Mouse (Mus musculus) midbrain, embryonic 13.5 days (tissue): ENCODE measurements around the gene Rreb1. TPM values are rescaled to one million over a fixed set of nuclear protein-coding genes. Genes with fewer than 3 reads are reported as not detected.

ENCODE experiments used
- ATAC-seq: fragments of 200-750 bp; cut with Nextera tagmentation; 2 replicates; pipeline ENCODE4 v1.8.0; 2017; ENCODE audit warnings: mild to moderate bottlenecking, moderate TSS enrichment, moderate library complexity
- H3K27ac ChIP-seq: fragments of 300-500 bp; sonication (generic); 2 replicates; pipeline ENCODE4 v1.5.1; 2015; ENCODE audit warnings: inconsistent platforms, mild to moderate bottlenecking, moderate library complexity
- H3K27me3 ChIP-seq: fragments of 300-500 bp; sonication (generic); 2 replicates; pipeline ENCODE4 v1.6.1; 2015; ENCODE audit warnings: mild to moderate bottlenecking, inconsistent platforms
- H3K36me3 ChIP-seq: fragments of 300-500 bp; sonication (generic); 2 replicates; pipeline ENCODE4 v1.6.1; 2015; ENCODE audit warnings: mild to moderate bottlenecking, inconsistent platforms
- H3K4me1 ChIP-seq: fragments of 300-500 bp; sonication (generic); replicated peaks from 2 replicates; pipeline ENCODE4 v1.6.1; 2015; ENCODE audit warnings: inconsistent platforms
- H3K4me2 ChIP-seq: fragments of 300-500 bp; sonication (generic); replicated peaks from 2 replicates; pipeline ENCODE4 v1.6.1; 2015; ENCODE audit warnings: moderate library complexity, mild to moderate bottlenecking, inconsistent platforms
- H3K4me3 ChIP-seq: fragments of 300-500 bp; sonication (generic); replicated peaks from 2 replicates; pipeline ENCODE4 v1.5.1; 2015; ENCODE audit warnings: mild to moderate bottlenecking, inconsistent platforms
- H3K9ac ChIP-seq: fragments of 300-500 bp; sonication (generic); replicated peaks from 2 replicates; pipeline ENCODE4 v1.6.1; 2015; ENCODE audit warnings: mild to moderate bottlenecking, inconsistent platforms
- H3K9me3 ChIP-seq: fragments of 300-500 bp; sonication (generic); 2 replicates; pipeline ENCODE4 v1.6.1; 2016; ENCODE audit warnings: mild to moderate bottlenecking, inconsistent platforms
- WGBS: fragments of 180-500 bp; shearing (Covaris S2); methylation state at CpG from one replicate; pipeline ENCODE4 v1.1.7; 2015; 5-methylcytosine and 5-hydroxymethylcytosine counted together
- polyA plus RNA-seq: library from polyadenylated mRNA; unstranded; fragments of >200 nt; fragmentation: Nextera tagmentation; extraction: Ambion mirVana; gene quantifications from 2 replicates; pipeline ENCODE4 v1.2.1, GENCODE M21; 2015

The Rreb1 gene
- polyA plus RNA-seq, 1 experiment from 2014 or later, result 2.7 TPM

- no peak overlapping the region for H3K27ac ChIP-seq
- H3K9me3 ChIP-seq, result 0 out of 2 replicates have a peak, but pooled peaks cover under 1% of the 10 kb centered on the region
- H3K9ac ChIP-seq, result no peak overlapping the region
- 32% methylated on average over 3 of the region's 3 CpGs for WGBS
- H3K4me2 ChIP-seq, result no peak overlapping the region
- no peaks in the 10 kb centered on the region for H3K36me3 ChIP-seq
- no peak overlapping the region for H3K4me3 ChIP-seq
- H3K4me1 ChIP-seq, result peaks cover 18% of the 10 kb centered on the region
- peaks cover 68% of the 10 kb centered on the region for H3K27me3 ChIP-seq
- ATAC-seq, result no peak
Measured at GRCm38 (mm10) chr13:37760373-37760772, 17.8 kb upstream of the Rreb1 start.

GRCm38 (mm10) chr13:37760957-37761941 lies 17.0 kb upstream of the Rreb1 start:
- Histone ChIP-seq H3K27me3 (peaks cover 72% of the 10 kb centered on the region), H3K4me2 (peak overlapping the region; percentile 48), H3K4me1 (peaks cover 18% of the 10 kb centered on the region), H3K9me3 (peaks cover 4% of the 10 kb centered on the region; the same call in 1 of the 2 replicates), H3K9ac (peak overlapping the region; percentile 48), H3K36me3 (no peaks in the 10 kb centered on the region), H3K27ac (no peak overlapping the region), H3K4me3 (peak overlapping the region; percentile 13)
- 11% methylated on average over 23 of the region's 23 CpGs for WGBS
- peak; percentile 80 for ATAC-seq

GRCm38 (mm10) chr13:37763800-37764407 lies 14.3 kb upstream of the Rreb1 start:
- Histone ChIP-seq H3K4me3 (no peak overlapping the region), H3K27me3 (peaks cover 54% of the 10 kb centered on the region), H3K9me3 (peaks cover 7% of the 10 kb centered on the region; the same call in 1 of the 2 replicates), H3K36me3 (no peaks in the 10 kb centered on the region), H3K4me2 (no peak overlapping the region), H3K27ac (no peak overlapping the region), H3K4me1 (peaks cover 18% of the 10 kb centered on the region), H3K9ac (no peak overlapping the region)
- ATAC-seq, result no peak
- WGBS, result 74% methylated on average over 9 of the region's 9 CpGs

- Histone ChIP-seq H3K27me3 (peaks cover 11% of the 10 kb centered on the region; the same call in 1 of the 2 replicates), H3K4me1 (0 out of 2 replicates have a peak, but pooled peaks cover 3% of the 10 kb centered on the region), H3K36me3 (no peaks in the 10 kb centered on the region), H3K9ac (no peak overlapping the region), H3K4me3 (no peak overlapping the region), H3K27ac (no peak overlapping the region), H3K9me3 (peaks cover 7% of the 10 kb centered on the region; the same call in 1 of the 2 replicates), H3K4me2 (no peak overlapping the region)
- ATAC-seq, result no peak
- WGBS, result 8% methylated on average over 1 of the region's 1 CpGs
Measured at GRCm38 (mm10) chr13:37769777-37770176, 8.4 kb upstream of the Rreb1 start.

GRCm38 (mm10) chr13:37773476-37773875 lies 4.7 kb upstream of the Rreb1 start:
- Histone ChIP-seq H3K4me2 (no peak overlapping the region), H3K4me1 (peaks cover 12% of the 10 kb centered on the region), H3K36me3 (no peaks in the 10 kb centered on the region), H3K9ac (no peak overlapping the region), H3K9me3 (no peaks in the 10 kb centered on the region), H3K27me3 (peaks cover 28% of the 10 kb centered on the region), H3K27ac (no peak overlapping the region), H3K4me3 (no peak overlapping the region)
- no peak for ATAC-seq

GRCm38 (mm10) chr13:37776675-37777074 lies 1.5 kb upstream of the Rreb1 start:
- Histone ChIP-seq H3K27me3 (peaks cover 51% of the 10 kb centered on the region), H3K4me3 (no peak overlapping the region), H3K9me3 (no peaks in the 10 kb centered on the region), H3K27ac (no peak overlapping the region), H3K9ac (no peak overlapping the region), H3K4me2 (no peak overlapping the region), H3K4me1 (peaks cover 19% of the 10 kb centered on the region), H3K36me3 (no peaks in the 10 kb centered on the region)
- no peak for ATAC-seq

GRCm38 (mm10) chr13:37777351-37778146 lies 651 bp upstream of the Rreb1 start:
- Histone ChIP-seq H3K4me3 (peak overlapping the region; percentile 57), H3K9me3 (no peaks in the 10 kb centered on the region), H3K27ac (no peak overlapping the region), H3K27me3 (peaks cover 51% of the 10 kb centered on the region), H3K36me3 (no peaks in the 10 kb centered on the region), H3K9ac (peak overlapping the region; percentile 46; the same call in 1 of the 2 replicates), H3K4me1 (peaks cover 19% of the 10 kb centered on the region), H3K4me2 (peak overlapping the region; percentile 100)
- 16% methylated on average over 25 of the region's 25 CpGs for WGBS
- ATAC-seq, result peak; percentile 62

- no peaks in the 10 kb centered on the region for H3K9me3 ChIP-seq
- H3K4me2 ChIP-seq, result peak overlapping the region; percentile 100
- H3K27me3 ChIP-seq, result peaks cover 51% of the 10 kb centered on the region
- peaks cover 19% of the 10 kb centered on the region for H3K4me1 ChIP-seq
- H3K4me3 ChIP-seq, result peak overlapping the region; percentile 57
- 0% methylated on average over 32 of the region's 33 CpGs for WGBS
- H3K36me3 ChIP-seq, result no peaks in the 10 kb centered on the region
- H3K9ac ChIP-seq, result peak overlapping the region; percentile 46
- ATAC-seq, result peak; percentile 67
- H3K27ac ChIP-seq, result no peak overlapping the region
Measured at GRCm38 (mm10) chr13:37778594-37779231, 513 bp downstream of the Rreb1 start.

- 3% methylated on average over 9 of the region's 9 CpGs for WGBS
- Histone ChIP-seq H3K9me3 (no peaks in the 10 kb centered on the region), H3K27me3 (peaks cover 49% of the 10 kb centered on the region), H3K4me3 (peak overlapping the region; percentile 57), H3K4me1 (peaks cover 19% of the 10 kb centered on the region), H3K4me2 (peak overlapping the region; percentile 100), H3K36me3 (no peaks in the 10 kb centered on the region), H3K27ac (no peak overlapping the region), H3K9ac (peak overlapping the region; percentile 46)
- ATAC-seq, result no peak
Measured at GRCm38 (mm10) chr13:37779251-37779667, 1.1 kb downstream of the Rreb1 start.

- Histone ChIP-seq H3K27me3 (peaks cover 42% of the 10 kb centered on the region), H3K4me1 (peaks cover 19% of the 10 kb centered on the region), H3K36me3 (no peaks in the 10 kb centered on the region), H3K4me2 (no peak overlapping the region), H3K4me3 (no peak overlapping the region), H3K27ac (no peak overlapping the region), H3K9me3 (no peaks in the 10 kb centered on the region), H3K9ac (no peak overlapping the region)
- no peak for ATAC-seq
- 78% methylated on average over 2 of the region's 2 CpGs for WGBS
Measured at GRCm38 (mm10) chr13:37781557-37781956, 3.4 kb downstream of the Rreb1 start.

- 86% methylated on average over 6 of the region's 6 CpGs for WGBS
- H3K27me3 ChIP-seq, result peaks cover 36% of the 10 kb centered on the region
- no peak overlapping the region for H3K27ac ChIP-seq
- H3K36me3 ChIP-seq, result no peaks in the 10 kb centered on the region
- no peak overlapping the region for H3K4me2 ChIP-seq
- no peak for ATAC-seq
- peaks cover 19% of the 10 kb centered on the region for H3K4me1 ChIP-seq
- no peak overlapping the region for H3K9ac ChIP-seq
- no peaks in the 10 kb centered on the region for H3K9me3 ChIP-seq
- H3K4me3 ChIP-seq, result no peak overlapping the region
Measured at GRCm38 (mm10) chr13:37782144-37782543, 3.9 kb downstream of the Rreb1 start.
